Mouse (Mus musculus) liver, embryonic 14.5 days (tissue): Measurements from ENCODE around the gene Nf1.

Experiments used
- CTCF ChIP-seq: IDR thresholded peaks from 2 replicates; pipeline ENCODE4 v1.5.1; 2016; ENCODE audit warnings: antibody characterized with exemption, low read depth, control low read depth
- EP300 ChIP-seq: IDR thresholded peaks from 2 replicates; pipeline ENCODE4 v1.6.1; 2016; ENCODE audit warnings: antibody characterized with exemption, low read depth

DNA sequence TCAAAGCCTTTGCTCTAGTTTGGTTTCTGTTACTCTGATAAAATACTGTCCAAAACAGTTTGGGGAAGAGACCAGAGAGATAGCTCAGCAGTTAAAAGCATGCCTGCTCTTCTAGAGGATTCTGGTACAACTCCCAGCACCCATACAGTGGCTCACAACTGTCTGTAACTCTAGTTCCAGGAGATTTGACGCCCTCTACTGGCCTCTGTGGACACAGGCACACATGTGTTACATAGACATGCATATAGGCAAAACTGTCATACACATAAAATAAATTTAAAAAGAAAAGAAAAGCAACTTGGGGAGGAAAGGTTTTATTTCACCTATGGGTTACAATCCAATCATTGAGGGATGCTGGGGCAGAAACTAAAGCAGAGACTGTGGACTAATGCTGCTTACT is 227.5 kb downstream of the Nf1 start:
- TF ChIP-seq EP300: no peak
- peak; percentile 22; the same call in 1 of the 2 replicates for TF ChIP-seq CTCF
